ENCODE assay signal across 13 mouse cellular contexts in the genomic region with DNA sequence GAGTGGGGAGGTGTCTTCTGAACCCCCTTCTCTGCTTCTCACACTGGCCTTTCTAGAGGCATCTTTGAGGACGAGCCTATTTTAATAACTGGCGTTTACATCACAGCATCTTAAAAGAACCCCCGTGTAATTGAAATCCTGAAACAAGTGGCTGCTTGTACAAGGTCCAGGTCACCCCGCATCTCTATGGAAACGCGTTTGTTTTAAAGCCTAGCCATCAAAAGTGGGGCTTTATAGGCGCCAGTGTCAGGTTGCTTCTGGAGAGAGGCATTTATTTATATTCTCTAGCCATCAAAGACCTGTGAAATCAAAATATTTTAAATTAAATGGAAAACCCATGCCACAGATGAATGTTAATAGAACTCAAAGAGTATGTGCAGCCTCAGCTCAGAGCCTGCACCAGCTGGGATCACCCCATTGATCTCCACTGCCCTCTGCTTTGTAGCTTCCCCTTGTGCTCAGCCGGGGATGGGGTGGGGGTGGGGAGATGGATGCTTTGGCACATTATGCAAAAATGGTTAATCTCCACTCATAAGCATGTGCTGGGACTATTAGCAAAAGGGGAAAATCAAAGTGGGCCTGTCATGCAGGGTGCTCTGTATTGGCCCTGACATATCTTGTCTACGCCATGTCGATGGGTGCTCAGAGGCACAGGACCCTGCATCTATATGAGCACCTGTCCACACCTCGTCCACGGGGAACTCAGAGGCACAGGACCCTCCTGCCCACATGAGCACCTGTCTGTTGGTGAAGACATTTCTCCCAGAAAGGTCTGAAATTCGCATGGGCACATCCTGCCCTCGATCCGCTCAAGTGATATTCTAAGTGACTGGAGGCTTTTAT.
DNase-seq lines count a peak whose midpoint lies in the region; ATAC-seq and TF ChIP-seq lines count a peak whose summit lies in the region.
"Had no signal": no experiment of that assay in that cellular context is flagged by ENCODE, and none has a peak within 500 bp of the region (broad histone marks: within the 10 kb centered on the region; RNA-seq: fewer than 3 reads in every experiment).

No protein-coding gene starts in this region.

- no peaks in the 10 kb centered on the region for H3K36me3 ChIP-seq in hindbrain, embryonic 12.5 days
- no peaks in the 10 kb centered on the region for H3K36me3 ChIP-seq in midbrain, embryonic 10.5 days
- no peaks in the 10 kb centered on the region for H3K36me3 ChIP-seq in stomach, postnatal 0 days (ENCODE audit: control insufficient read depth, insufficient read depth, low read length)
- H3K36me3 ChIP-seq: heart, embryonic 10.5 days had no signal

- no peak overlapping the region for H3K4me3 ChIP-seq in hindbrain, embryonic 12.5 days
- H3K4me3 ChIP-seq in midbrain, embryonic 10.5 days, result no peak overlapping the region
- no peak overlapping the region for H3K4me3 ChIP-seq in stomach, postnatal 0 days (ENCODE audit: low read depth, low read length)
- H3K4me3 ChIP-seq: gastrocnemius, adult 2 months; heart, embryonic 10.5 days had no signal

- no peak overlapping the region for H3K9ac ChIP-seq in hindbrain, embryonic 12.5 days
- H3K9ac ChIP-seq in stomach, postnatal 0 days (ENCODE audit: low read length), result no peak overlapping the region

- no peaks in the 10 kb centered on the region for H3K27me3 ChIP-seq in hindbrain, embryonic 12.5 days
- peaks cover 13% of the 10 kb centered on the region; the same call in 1 of the 2 replicates for H3K27me3 ChIP-seq in midbrain, embryonic 10.5 days (ENCODE audit: low read depth, poor library complexity, severe bottlenecking)
- H3K27me3 ChIP-seq in stomach, postnatal 0 days (ENCODE audit: control insufficient read depth, insufficient read depth, low read length), result no peaks in the 10 kb centered on the region

- peak; percentile 61 for ATAC-seq in hindbrain, embryonic 12.5 days (ENCODE audit: low FRiP score)
- no peak for ATAC-seq in stomach, postnatal 0 days (ENCODE audit: low FRiP score, low TSS enrichment)

- peak; percentile 12 for DNase-seq in retina, embryonic 14.5 days (ENCODE audit: low spot score)
- no peak for DNase-seq in retina, postnatal 1 day
- peak; percentile 45 for DNase-seq in midbrain, embryonic 10.5 days (ENCODE audit: low spot score)
- DNase-seq in stomach, postnatal 0 days (ENCODE audit: low spot score), result no peak
- DNase-seq in liver, result no peak
- DNase-seq in urinary bladder, adult 18-20 months (ENCODE audit: low spot score in 2 of 2), result no peak
- DNase-seq in spleen, postnatal 10 days (ENCODE audit: low spot score in 2 of 2), result no peak
- DNase-seq: cerebellum, postnatal 14 days; gastrocnemius, adult 2 months; kidney, adult 9 months; lung, adult 18-20 months had no signal

- no peak overlapping the region for H3K4me2 ChIP-seq in hindbrain, embryonic 12.5 days (replicated peaks)
- no peak overlapping the region; the same call in 1 of the 2 replicates for H3K4me2 ChIP-seq in stomach, postnatal 0 days (replicated peaks; ENCODE audit: low read depth)

- H3K27ac ChIP-seq in hindbrain, embryonic 12.5 days, result peak overlapping the region; percentile 52; the same call in 1 of the 2 replicates
- peak overlapping the region; percentile 81 for H3K27ac ChIP-seq in midbrain, embryonic 10.5 days (replicated peaks)
- 0 out of 2 replicates have a peak overlapping the region, but pooled peaks have one; percentile 8 for H3K27ac ChIP-seq in stomach, postnatal 0 days (replicated peaks)
- H3K27ac ChIP-seq: gastrocnemius, adult 2 months; heart, embryonic 10.5 days had no signal

- H3K9me3 ChIP-seq in hindbrain, embryonic 12.5 days (replicated peaks), result no peaks in the 10 kb centered on the region
- H3K9me3 ChIP-seq in midbrain, embryonic 10.5 days (replicated peaks), result no peaks in the 10 kb centered on the region
- H3K9me3 ChIP-seq in stomach, postnatal 0 days (ENCODE audit: control insufficient read depth, low read length), result no peaks in the 10 kb centered on the region
- H3K9me3 ChIP-seq: heart, embryonic 10.5 days had no signal

- WGBS in hindbrain, embryonic 12.5 days, result 40% methylated on average over 15 of the region's 15 CpGs
- 45% methylated on average over 15 of the region's 15 CpGs for WGBS in midbrain, embryonic 10.5 days
- WGBS in stomach, postnatal 0 days, result 44% methylated on average over 15 of the region's 15 CpGs

- TF ChIP-seq CTCF in stomach, postnatal 0 days (IDR thresholded peaks at IDR 0.05; ENCODE audit: low read depth), result no peak

- no peak for TF ChIP-seq EP300 in stomach, postnatal 0 days (optimal IDR thresholded peaks at IDR 0.05)

- H3K4me1 ChIP-seq in hindbrain, embryonic 12.5 days, result peaks cover 26% of the 10 kb centered on the region
- peaks cover 74% of the 10 kb centered on the region for H3K4me1 ChIP-seq in midbrain, embryonic 10.5 days
- peaks cover 8% of the 10 kb centered on the region for H3K4me1 ChIP-seq in stomach, postnatal 0 days (replicated peaks; ENCODE audit: control insufficient read depth, insufficient read depth)

Comparison
In these comparisons a context has a peak if more than half of its experiments do, and no peak if none do; other contexts are left out.
1. DNase-seq: peak in retina, embryonic 14.5 days (single experiment) and midbrain, embryonic 10.5 days (single experiment); none in retina, postnatal 1 day (single experiment), stomach, postnatal 0 days (single experiment), liver (single experiment), urinary bladder, adult 18-20 months (0 of 2) and spleen, postnatal 10 days (0 of 2).
2. H3K27ac ChIP-seq: peak in every context shown above with its lines; median percentile 81 in midbrain, embryonic 10.5 days; 52 in hindbrain, embryonic 12.5 days; 8 in stomach, postnatal 0 days.